Mouse (Mus musculus) CH12.LX (cell line): ENCODE results near the gene Arl2.

Source experiments
- CHD1 ChIP-seq: IDR thresholded peaks from 2 replicates; pipeline ENCODE4 v1.6.1; 2012; ENCODE audit warnings: low read depth, low read length, improper control_type of control experiment, inconsistent platforms
- CTCF ChIP-seq, 2 experiments: IDR thresholded peaks in 1 of 2; conservative IDR thresholded peaks in 1 of 2; 2 replicates each; pipeline ENCODE4 v1.5.1; 2011 to 2012; ENCODE audit warnings: low read depth in 2 of 2, low read length in 2 of 2, improper control_type of control experiment in 1 of 2, inconsistent platforms in 1 of 2, mild to moderate bottlenecking in 1 of 2, moderate library complexity in 1 of 2
- EP300 ChIP-seq: IDR thresholded peaks from 2 replicates; pipeline ENCODE4 v1.6.1; 2011; ENCODE audit warnings: low read length, improper control_type of control experiment
- POLR2AphosphoS2 ChIP-seq: IDR thresholded peaks from 2 replicates; pipeline ENCODE4 v1.6.1; 2011; ENCODE audit warnings: low read depth, low read length, improper control_type of control experiment
- SMC3 ChIP-seq: IDR thresholded peaks from 2 replicates; pipeline ENCODE4 v1.6.1; 2011; ENCODE audit warnings: low read depth, low read length, improper control_type of control experiment
- TBP ChIP-seq: conservative IDR thresholded peaks from 2 replicates; pipeline ENCODE4 v1.6.1; 2011; ENCODE audit warnings: low read depth, low read length, improper control_type of control experiment
- UBTF ChIP-seq: IDR thresholded peaks from 2 replicates; pipeline ENCODE4 v1.6.1; 2012; ENCODE audit warnings: low read depth, mild to moderate bottlenecking, inconsistent platforms, low read length, improper control_type of control experiment, moderate library complexity
- USF1 ChIP-seq: IDR thresholded peaks from 2 replicates; pipeline ENCODE4 v1.6.1; 2014; ENCODE audit warnings: low read depth, mild to moderate bottlenecking, inconsistent platforms, low read length, improper control_type of control experiment
- ZC3H11A ChIP-seq: IDR thresholded peaks from 2 replicates; pipeline ENCODE4 v1.6.1; 2012; ENCODE audit warnings: low read depth, mild to moderate bottlenecking, inconsistent platforms, low read length, improper control_type of control experiment
- ZKSCAN1 ChIP-seq: IDR thresholded peaks from 2 replicates; pipeline ENCODE4 v1.6.1; 2012; ENCODE audit warnings: low read depth, inconsistent platforms, low read length, improper control_type of control experiment, borderline replicate concordance

GRCm38 (mm10) chr19:6181629-6182028 lies 40.3 kb upstream of the Arl2 start:
- TF ChIP-seq UBTF (no peak), CTCF (conservative IDR thresholded peaks at IDR 0.05 in 1 of 2, IDR thresholded peaks at IDR 0.05 in 1 of 2; ENCODE audit: low read depth in 2 of 2, low read length in 2 of 2) (no peak), ZKSCAN1 (no peak), EP300 (no peak), CHD1 (no peak), SMC3 (no peak), ZC3H11A (no peak), USF1 (no peak), TBP (no peak), POLR2AphosphoS2 (no peak)
